Mouse (Mus musculus) mouse trophoblast stem cell (cell line): Measurements from ENCODE around the gene Susd4.

Experiments
- in situ Hi-C, 2 experiments: fragments of 300-500 bp; cut with MseI, MboI; formaldehyde crosslinking; loops; 2 replicates in 1 of 2; 3 replicates in 1 of 2; pipeline ENCODE4 v1.15.1; 2025

Susd4 gene

GRCm38 (mm10) chr1:182856636-182857035 lies 93.0 kb downstream of the Susd4 start:
- in situ Hi-C loops: no loop called here

- in situ Hi-C loops: no loop called here
These were observed 98.2 kb downstream of the Susd4 start for GRCm38 (mm10) chr1:182861671-182862358.

- in situ Hi-C loops: no loop called here
These were observed 99.7 kb downstream of the Susd4 start for GRCm38 (mm10) chr1:182863396-182863795.

- in situ Hi-C loops: no loop called here
These were observed 104.2 kb downstream of the Susd4 start for GRCm38 (mm10) chr1:182867886-182868285.

- in situ Hi-C loops: no loop called here
These were observed 104.9 kb downstream of the Susd4 start for GRCm38 (mm10) chr1:182868432-182869113.

- in situ Hi-C loops: no loop called here
These were observed 105.4 kb downstream of the Susd4 start for GRCm38 (mm10) chr1:182869114-182869456.

- in situ Hi-C loops: no loop called here
These were observed 114.5 kb downstream of the Susd4 start for GRCm38 (mm10) chr1:182878156-182878555.

GRCm38 (mm10) chr1:182878719-182879118 lies 115.1 kb downstream of the Susd4 start:
- in situ Hi-C loops: no loop called here

GRCm38 (mm10) chr1:182881246-182881645 lies 117.6 kb downstream of the Susd4 start:
- in situ Hi-C loops: no loop called here

GRCm38 (mm10) chr1:182882611-182883010 lies 119.0 kb downstream of the Susd4 start:
- in situ Hi-C loops: no loop called here

GRCm38 (mm10) chr1:182895698-182896097 lies 132.0 kb downstream of the Susd4 start:
- in situ Hi-C loops: no loop called here

GRCm38 (mm10) chr1:182897071-182897470 lies 133.4 kb downstream of the Susd4 start:
- in situ Hi-C loops: no loop called here

- in situ Hi-C loops: no loop called here
These were observed 134.0 kb downstream of the Susd4 start for GRCm38 (mm10) chr1:182897506-182898138.

- in situ Hi-C loops: no loop called here
These were observed 138.4 kb downstream of the Susd4 start for GRCm38 (mm10) chr1:182902095-182902494.

- in situ Hi-C loops: no loop called here
These were observed 139.2 kb downstream of the Susd4 start for GRCm38 (mm10) chr1:182902906-182903305.

GRCm38 (mm10) chr1:182905669-182906068 lies 142.0 kb downstream of the Susd4 start:
- in situ Hi-C loops: no loop called here

GRCm38 (mm10) chr1:182908050-182909036 lies 144.7 kb downstream of the Susd4 start:
- in situ Hi-C loops: no loop called here

GRCm38 (mm10) chr1:182909066-182909465 lies 145.4 kb downstream of the Susd4 start:
- in situ Hi-C loops: no loop called here

- in situ Hi-C loops: no loop called here
These were observed 145.9 kb downstream of the Susd4 start for GRCm38 (mm10) chr1:182909596-182909995.

GRCm38 (mm10) chr1:182912591-182912990 lies 148.9 kb downstream of the Susd4 start:
- in situ Hi-C loops: no loop called here

- in situ Hi-C loops: no loop called here
These were observed 150.7 kb downstream of the Susd4 start for GRCm38 (mm10) chr1:182914121-182914908.
